Mouse (Mus musculus) adrenal gland, postnatal 25 days (tissue): ENCODE measurements around the gene Ube2z. TPM values are rescaled to one million over a fixed set of nuclear protein-coding genes. Genes with fewer than 3 reads are reported as not detected.
"Not testable (repeated sequence)": the region's sequence is repeated elsewhere in the genome, so short reads cannot be mapped to it uniquely, and the experiment has no call there.

Experiments used
- DNase-seq: peaks from one replicate; pipeline ENCODE4 v3.0.0; 2021; ENCODE audit warnings: mixed read lengths
- long read RNA-seq: library from polyadenylated mRNA; stranded (forward); transcript quantifications from one replicate; pipeline ENCODE4 v2.0.0, GENCODE M21; 2021
- total RNA-seq: library from RNA; stranded (reverse); gene quantifications from 2 replicates; pipeline ENCODE4 v1.2.3, GENCODE M21; 2021

Gene Ube2z
- total RNA-seq, result 46.2 and 48.4 TPM in 2 replicates
- long read RNA-seq, transcript Ube2z-201 (7 exons, 3,997 nt), result major isoform, 98 of 110 reads
- long read RNA-seq, partial matches to known transcripts, result 6 of 110 reads
- long read RNA-seq, other reads (novel, unspliced or antisense), result 6 of 110 reads

GRCm38 (mm10) chr11:96065215-96065911 lies at the start of gene Ube2z:
TSS of gene Ube2z (minus strand) at chr11:96065388.
- DNase-seq, result peak; percentile 99

- DNase-seq, result no peak
Observed at GRCm38 (mm10) chr11:96114077-96114476, 48.9 kb upstream of the Ube2z start.

DNA sequence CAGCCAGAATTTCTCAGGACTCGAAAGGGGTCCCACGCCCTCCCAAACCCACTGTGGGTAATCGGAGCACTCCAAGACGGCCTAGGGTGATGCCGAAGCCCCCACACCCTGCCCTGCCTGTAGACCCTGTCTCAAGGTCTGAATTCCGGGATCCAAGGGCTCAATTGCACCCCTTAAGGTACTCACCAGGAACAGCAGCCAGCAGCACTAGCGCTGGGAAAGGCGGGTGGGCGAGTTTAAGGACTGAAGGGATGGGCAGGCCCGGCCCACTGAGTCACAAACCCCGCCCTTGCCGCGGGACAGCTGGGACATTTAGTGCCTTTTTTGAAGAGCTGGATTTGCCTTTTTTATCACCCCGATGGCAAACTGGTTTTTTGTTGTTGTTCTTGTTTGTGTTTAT lies 46.6 kb upstream of the Ube2z start, which contains the start of gene Calcoco2:
Calcoco2 (minus strand) TSS at position 214 of the 400 bp plus-strand sequence.
- no peak for DNase-seq

DNA sequence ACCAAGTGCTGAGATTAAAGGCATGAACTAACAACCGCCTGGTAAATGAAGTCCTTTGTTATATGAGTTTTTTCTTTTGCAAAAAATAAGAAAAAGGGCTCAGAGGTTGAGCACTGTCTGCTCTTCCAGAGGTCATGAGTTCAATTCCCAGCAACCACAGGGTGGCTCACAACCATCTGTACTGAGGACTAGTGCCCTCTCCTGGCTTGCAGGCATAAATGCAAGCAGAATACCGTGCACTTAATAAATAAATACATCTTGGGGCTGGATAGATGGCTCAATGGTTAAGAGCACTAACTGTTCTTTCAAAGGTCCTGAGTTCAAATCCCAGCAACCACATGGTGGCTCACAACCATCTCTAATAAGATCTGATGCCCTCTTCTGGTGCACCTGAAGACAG lies 45.8 kb upstream of the Ube2z start:
- not testable (repeated sequence) for DNase-seq

DNA sequence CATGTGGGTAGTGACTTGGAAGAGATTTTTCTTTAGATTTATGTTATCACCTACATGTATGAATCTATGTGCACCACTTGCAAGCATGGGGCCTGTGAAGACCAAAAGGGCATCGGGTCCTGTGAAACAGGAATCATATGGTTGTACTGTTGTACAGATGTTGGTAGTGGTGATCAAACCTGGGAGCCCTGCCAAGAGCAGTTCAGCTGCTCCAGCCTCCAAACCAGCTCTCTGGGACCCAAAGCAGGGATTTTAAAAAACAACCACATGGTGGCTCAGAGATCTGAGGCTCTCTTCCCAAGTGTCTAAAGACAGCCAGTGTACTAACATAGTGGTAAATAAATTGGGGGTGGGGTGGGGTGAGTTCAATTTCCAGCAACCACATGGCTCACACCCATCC lies 43.2 kb upstream of the Ube2z start:
- DNase-seq, result no peak

DNA sequence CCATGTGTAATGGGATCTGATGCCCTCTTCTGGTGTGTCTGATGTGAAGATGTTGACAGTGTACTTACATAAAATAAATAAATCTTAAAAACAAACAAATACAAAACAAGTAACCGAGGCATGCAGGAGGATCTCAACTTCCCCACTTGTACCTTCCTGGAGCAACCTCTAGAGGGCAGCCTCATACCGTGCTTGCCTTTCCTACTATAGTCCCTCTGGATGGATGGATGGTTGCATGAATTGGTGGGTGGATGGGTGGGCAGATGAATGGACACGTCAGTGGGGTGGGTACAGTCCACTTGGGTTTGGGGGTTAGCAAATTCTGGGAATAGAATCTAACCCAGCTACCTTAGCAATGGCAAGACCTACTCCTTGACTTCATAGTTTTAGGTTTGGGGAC lies 28.2 kb upstream of the Ube2z start:
- peak; percentile 54 for DNase-seq

DNA sequence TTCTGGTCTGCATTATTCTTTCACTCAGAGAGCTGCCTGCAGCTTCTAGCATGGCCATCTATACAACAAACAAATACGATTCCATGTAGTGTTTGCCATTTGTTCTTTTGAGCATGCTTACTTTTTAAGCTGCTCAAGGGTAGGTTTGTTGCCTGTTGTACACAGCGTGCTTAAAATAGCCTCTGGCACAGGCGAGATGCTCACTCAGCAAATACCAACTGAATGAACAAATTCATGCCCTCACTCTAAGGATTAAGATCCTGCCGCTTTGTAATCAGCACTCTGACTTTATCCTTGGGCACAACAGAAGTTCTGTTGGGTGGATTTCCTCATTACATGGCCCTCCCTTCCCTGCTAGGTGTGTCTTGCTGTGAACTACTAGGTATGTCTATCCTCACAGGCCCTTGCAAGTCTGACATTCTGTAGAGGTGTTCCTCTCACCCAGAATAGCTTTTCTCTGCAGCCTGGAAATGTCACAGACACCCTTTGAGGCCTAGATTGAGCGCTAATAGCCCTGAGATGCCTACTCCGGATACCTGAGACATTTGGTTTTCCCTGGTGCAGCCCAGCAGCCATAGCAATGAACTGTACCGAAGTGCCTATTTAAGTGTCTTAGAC lies 27.6 kb upstream of the Ube2z start:
- DNase-seq, result no peak

- DNase-seq, result no peak
Observed at GRCm38 (mm10) chr11:96091073-96091472, 25.9 kb upstream of the Ube2z start.

DNA sequence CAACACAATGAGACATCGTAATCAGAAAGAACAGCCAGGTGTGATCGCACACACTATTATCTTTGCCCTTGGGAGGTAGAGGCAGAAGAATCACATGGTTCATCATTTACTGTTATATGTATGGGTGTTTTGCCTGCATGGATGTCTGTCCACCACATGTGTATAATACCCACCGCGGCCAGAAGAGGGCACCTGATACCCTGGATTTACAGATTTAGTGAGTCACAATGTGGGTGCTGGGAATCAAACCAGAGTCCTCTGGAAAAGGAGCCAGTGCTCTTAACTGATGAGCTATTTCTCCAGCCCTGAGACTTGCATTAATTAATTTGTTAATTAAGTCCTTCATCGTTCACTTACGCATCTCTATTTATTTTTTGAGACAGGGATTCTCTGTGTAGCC lies 22.8 kb upstream of the Ube2z start:
- no peak for DNase-seq

GRCm38 (mm10) chr11:96082682-96083081 lies 17.5 kb upstream of the Ube2z start:
- no peak for DNase-seq

DNA sequence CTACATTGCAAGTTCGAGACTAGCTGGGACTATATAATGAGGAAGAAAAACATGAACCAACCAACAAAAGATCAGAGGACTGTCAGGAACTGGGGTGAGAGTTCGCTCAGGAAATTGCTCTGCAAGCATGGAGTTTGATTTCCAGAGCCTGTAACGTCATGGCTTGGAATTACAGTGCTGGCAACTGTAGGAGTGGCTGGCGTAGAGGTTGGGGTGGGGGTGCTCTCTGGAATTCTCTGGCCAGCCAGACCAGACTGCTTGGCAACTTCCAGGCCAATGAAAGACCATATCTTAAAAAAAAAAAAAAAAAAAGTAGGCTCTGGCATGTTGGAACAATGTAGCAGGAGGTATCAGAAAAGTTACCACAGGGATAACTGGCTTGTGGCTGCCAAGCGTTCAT lies 15.5 kb upstream of the Ube2z start:
- DNase-seq, result no peak

DNA sequence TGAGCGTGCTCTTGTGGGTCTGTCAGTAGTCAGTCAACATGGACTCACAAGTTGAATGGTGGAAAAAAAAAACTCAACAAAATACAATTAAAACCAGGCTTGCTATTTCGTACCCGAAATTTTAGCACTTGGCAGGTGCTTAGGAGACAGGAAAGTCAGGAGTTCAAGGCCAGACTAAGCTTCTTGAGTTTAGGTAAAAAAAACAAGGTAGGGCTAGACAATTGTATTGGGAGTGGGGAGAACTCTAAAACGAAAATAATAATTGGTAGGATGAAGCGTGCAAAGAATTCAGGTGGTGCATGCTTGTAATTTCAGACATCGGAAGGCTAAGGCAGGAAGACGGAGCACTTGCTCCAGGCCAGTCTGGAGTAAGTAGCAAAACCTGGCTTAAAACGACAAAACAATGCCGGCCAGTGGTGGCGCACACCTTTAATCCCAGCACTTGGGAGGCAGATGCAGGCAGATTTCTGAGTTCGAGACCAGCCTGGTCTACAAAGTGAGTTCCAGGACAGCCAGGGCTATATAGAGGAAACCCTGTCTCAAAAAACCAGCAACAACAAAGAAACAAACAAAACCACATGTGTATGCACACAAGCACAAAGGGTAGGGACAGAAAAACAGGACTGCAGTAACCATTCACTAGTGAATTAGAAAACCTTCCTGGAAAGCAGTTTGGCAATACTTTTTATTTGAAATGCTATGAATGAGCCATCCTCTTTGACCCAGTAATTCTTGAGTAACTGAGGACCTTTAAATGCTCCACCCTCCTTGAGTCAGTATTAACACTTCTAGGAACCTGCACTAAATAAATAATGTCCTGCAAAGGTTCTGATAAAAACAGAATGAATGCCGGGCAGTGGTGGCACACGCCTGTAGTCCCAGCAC lies 11.3 kb upstream of the Ube2z start:
- no peak for DNase-seq

DNA sequence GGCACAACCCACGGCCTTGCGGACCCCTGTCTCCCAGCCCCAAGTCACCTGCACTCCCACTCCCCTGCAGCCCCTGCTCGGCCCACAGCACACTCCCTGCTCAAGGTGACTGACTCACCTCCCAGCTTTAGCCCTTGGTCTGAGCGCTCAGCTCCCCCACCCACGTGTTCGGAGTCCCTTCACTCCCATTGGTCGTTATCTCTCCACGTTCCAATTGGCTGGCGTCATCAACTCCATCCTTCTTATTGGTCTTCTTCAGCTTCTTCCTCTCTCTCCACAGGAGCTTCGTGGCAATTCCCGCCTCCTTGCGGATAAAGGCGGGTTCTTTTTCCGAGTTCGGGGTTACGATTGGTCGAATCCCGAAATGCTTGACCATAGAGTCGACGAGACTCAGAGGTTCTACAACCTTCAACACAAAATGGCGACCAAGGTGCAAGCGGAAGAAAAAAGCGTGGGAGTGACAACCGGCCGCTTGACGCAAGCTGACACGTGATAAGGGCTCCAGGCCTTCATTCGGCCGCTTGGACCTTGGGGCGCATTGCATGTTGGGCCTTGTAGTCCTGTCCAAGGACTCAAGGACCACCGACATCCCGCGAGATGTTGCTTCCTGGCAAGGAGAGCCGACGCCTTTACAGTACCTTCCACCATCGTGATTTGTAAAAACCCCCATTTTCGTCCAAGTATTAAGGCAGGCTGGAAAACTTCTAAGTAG lies 10.5 kb upstream of the Ube2z start, which contains the start of gene Atp5g1:
Atp5g1 (minus strand) TSS at position 162 of the 712 bp plus-strand sequence.
- peak; percentile 91 for DNase-seq

DNA sequence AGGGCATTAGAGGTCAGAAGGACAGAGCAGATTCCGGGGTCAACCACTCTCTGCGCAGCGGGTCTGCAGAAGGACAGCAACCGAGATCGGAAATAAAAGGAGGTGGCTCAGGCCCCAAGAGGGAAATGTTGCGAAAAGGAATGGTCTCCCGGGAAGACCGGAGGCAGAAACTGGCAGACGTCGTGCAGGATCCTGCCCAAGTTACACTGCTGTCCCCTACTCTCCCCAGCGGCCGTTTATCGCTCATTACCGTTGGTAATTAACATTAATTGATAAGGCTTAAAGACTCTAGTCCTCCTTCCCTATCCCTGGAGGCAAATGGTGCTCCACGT lies 10.0 kb upstream of the Ube2z start:
- DNase-seq, result peak; percentile 36

DNA sequence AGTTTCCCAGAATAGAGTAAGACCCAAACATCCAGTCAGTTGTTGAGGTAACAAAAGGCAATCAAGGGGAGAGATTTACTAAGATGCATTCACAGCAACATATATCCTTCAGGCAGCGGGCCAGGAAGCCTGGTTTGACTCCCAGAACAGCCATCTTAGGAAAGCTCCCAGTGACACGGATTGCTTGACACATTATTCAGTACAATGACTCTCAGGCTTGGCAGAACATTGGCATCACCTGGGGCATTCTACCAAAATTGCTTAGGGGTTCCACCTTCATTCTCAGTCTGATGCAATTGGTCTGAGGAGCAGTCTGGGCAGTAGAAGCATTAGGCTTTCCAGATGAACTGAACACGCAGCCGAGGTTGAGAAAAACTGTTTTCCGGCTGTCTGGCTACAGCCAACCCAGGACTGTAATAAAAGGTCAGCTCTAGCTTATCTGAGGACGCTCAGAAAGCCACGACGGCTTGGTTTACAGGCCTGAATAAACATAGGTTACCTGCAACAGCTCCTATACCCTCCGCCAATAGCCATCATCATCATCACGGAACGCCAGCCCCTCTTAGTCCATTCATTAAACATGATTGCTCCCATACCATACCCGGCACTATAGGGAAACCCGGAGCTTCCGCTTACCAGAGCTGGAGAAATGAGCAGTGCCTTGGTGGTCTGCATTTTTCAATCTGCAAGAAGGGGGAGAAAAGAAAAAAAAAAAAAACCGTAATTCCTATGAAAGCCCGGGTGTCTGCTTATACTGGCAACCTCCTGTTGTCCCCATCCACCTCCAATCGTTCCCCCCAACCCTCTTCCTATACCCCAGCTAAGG lies 9.4 kb upstream of the Ube2z start:
- no peak for DNase-seq

DNA sequence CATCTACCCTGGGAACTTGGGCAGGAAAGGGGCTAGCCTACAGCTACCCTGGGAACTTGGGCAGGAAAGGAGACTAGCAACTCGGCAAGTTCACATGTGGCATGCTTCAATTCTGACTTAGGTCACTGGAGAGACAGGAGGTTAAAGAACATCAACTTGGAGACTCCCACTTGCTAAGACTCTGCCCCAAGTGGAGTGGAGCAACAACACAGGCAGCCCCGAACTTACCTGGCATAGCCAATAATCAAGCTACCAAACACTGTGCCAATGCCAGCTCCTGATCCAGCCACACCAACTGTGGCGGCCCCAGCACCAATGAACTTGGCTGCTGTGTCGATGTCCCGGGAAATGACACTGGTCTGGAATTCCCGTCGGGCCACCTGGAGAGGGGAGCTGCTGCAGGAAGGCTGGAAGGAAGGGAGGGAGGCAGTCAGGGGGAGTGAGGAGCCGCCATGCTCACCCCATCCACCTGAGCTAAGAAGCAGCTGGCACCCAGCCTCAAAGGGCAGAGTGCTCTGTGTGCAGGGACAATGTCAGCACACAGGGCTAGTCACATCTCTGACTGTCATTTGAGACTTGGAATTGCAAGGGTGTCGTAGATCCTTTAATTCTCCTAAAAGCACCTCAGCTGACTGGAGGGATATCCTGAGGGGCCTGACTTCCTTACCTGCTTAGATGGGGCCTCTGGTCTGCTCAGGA lies 8.3 kb upstream of the Ube2z start:
- no peak for DNase-seq

DNA sequence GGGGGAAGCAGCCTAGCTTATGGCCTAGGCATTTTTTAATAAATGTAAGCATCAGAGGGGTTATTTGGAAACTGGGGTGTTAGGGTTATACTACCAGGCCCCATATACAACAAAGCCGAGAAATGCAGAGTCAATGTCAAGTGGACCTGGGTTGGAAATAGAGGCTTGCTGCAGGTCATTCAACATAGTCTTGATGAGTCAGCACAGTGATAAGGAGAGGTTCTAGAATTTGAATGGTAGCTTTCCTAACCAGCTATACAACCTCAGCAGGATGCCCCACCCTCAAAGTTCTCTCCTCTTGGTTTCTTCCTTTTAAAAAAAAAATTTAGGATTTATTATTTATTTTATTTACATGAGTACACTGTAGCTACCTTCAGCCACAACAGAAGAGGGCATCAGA lies 5.8 kb upstream of the Ube2z start:
- DNase-seq, result no peak

- DNase-seq, result no peak
Observed at GRCm38 (mm10) chr11:96070353-96070752, 5.2 kb upstream of the Ube2z start.

DNA sequence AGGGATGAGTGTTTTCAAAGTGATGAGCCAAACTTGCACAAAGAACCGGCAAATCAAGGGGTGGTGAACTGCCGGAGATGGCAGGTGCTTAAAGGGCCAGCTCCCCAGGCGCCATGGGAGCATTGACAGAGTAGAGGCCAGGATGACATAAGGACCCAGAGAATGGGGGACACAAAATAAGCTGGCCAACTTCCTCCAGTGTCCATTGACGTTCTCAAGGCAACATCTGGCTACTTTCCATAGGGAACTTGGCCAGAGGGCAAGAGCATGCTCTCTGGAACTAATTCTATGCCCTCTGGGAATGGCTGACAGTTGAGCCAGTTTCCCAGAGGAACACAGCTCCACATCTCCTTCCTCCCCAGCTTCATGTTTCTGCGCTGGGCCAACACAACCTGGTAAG lies 3.0 kb upstream of the Ube2z start:
- DNase-seq, result no peak

DNA sequence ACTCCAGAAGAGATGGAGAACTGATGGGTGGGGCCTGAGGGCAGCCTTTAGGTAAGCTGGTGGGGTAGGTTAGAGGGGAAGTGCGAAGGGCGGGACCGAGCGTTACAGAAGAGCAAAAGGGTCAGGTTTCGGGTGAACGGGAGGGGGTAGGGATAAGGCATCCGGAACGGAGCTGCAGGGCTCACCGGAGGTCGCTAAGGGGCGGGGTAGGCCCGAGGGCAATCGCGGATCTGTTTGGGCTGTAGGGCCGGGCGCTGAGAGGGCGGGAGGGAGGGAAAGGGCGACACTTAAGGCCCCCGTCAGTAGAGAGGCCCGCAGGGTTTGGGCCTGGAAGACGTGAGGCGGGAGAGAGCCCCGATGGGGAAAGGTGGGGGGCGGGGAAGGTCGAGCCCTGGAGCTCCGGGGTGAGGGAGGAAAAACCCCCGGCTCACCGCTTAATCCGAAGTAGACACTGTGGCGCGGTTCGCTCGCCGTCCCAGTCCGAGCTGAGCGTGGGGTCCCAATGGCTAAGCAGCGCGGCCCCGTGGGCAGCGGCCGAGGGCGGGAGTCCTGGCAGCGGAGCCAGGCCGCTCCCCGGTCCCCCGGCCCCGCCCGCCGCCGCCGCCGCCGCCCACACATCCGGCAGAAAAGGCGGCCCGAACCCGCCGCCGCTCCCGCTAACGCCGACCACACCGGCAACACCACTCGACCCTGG lies 520 bp downstream of the Ube2z start:
- no peak for DNase-seq
